Mouse (Mus musculus) erythroblast, embryonic 14.5 days (primary cell): Measurements from ENCODE around the gene Srgap1.

ENCODE experiments used
- GATA1 ChIP-seq: IDR thresholded peaks from 2 replicates; pipeline ENCODE4 v1.6.1; 2012; ENCODE audit warnings: low read length, inconsistent platforms, mixed read lengths
- TAL1 ChIP-seq: IDR thresholded peaks from 3 replicates; pipeline ENCODE4 v1.6.1; 2012; ENCODE audit warnings: low read length, inconsistent platforms, mixed read lengths

- TF ChIP-seq TAL1 (no peak), GATA1 (no peak)
Measured at GRCm38 (mm10) chr10:122006151-122006550, 41.0 kb downstream of the Srgap1 start.
